Mouse (Mus musculus): ENCODE results near the gene Ptbp1.

Gene Ptbp1

DNA sequence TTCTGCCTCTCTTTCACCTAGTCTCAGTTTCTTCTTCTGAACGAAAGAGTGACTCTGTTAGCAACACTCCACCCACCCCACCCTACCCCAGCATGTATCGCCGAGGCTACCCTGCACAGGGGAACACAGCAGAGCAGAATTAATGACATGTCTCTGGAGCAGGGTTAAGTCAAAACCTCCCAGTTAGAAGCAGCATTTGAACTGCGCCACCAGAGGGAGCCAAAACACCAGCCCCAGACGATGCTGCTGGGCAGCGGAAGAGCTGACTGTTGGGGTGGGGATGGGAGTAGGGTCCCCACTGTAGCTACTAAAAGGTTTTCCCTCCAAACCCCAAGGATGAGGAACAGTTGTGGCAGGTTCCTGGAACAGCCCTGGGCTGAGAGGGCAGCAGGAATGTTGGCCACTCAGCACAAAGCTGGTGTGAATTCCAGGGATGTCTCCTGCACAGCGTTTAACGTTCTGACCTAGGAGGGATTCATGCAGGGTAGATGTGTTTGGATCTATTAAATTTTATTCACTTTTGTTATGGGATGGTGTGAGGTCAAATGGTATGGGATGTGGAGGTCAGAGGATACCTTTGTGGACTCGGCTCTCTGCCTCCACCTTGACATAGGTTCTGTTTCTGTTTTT, 19.3 kb upstream of the Ptbp1 start:
- peak; percentile 85 for DNase-seq (ENCODE audit: low read depth)

DNA sequence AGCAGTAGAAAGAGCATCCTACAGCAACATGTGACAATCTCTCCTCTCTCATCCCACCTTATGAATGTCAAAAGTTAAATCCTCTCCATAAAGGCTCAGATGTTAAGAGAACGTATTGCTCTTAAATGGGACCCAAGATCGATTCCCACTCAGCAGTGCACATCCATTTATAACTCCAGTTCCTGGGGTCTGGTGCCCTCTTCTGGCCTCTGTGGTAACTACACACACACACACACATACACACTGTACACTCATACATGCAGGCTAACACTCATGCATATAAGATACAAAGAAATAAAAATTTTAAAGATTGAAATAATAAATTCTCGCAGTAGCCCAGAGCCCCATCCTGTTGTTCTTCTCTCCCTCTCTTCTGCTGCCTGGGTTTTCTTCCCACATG, 17.3 kb upstream of the Ptbp1 start:
- DNase-seq (ENCODE audit: low read depth) = peak; percentile 45

DNA sequence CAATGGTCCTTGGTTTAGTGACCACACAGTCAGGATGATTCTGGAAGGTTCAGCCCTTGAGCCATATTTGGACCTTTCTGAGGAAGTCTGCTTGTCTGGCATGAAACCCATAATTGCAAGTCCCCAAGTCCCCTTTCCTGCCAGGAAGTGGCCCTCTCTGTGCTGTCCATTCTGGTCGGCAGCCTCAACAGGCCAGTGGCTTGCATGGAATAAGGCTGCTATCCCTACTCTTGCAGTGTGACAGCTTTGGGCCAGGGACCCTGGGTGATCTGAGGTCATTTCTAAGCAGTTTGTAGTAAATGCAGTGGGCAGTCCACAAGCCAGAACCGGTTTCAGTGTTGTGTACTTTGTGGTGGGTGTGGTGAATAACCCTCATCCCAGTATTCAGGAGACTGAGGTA, 16.1 kb upstream of the Ptbp1 start:
- DNase-seq (ENCODE audit: low read depth) = no peak

DNA sequence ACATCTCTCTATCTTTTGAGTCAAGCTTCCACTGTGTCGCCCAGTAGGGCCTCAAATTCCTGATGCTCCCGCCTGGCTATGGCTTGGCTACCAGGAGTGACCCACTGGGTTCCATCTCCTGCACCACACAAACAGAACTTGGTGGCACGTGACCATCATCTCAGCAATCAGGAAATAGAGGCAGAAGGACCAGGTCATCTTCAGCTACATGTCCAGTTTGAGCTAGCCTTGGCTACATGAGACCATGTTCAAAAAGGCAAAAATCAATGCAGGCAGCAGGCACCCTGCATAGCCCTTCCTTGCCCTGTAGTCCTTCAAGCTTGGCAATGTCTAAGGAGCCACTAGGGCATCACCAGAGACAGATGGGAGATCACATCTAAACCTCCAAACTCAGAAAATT, 14.1 kb upstream of the Ptbp1 start:
- DNase-seq (ENCODE audit: low read depth) = no peak

DNA sequence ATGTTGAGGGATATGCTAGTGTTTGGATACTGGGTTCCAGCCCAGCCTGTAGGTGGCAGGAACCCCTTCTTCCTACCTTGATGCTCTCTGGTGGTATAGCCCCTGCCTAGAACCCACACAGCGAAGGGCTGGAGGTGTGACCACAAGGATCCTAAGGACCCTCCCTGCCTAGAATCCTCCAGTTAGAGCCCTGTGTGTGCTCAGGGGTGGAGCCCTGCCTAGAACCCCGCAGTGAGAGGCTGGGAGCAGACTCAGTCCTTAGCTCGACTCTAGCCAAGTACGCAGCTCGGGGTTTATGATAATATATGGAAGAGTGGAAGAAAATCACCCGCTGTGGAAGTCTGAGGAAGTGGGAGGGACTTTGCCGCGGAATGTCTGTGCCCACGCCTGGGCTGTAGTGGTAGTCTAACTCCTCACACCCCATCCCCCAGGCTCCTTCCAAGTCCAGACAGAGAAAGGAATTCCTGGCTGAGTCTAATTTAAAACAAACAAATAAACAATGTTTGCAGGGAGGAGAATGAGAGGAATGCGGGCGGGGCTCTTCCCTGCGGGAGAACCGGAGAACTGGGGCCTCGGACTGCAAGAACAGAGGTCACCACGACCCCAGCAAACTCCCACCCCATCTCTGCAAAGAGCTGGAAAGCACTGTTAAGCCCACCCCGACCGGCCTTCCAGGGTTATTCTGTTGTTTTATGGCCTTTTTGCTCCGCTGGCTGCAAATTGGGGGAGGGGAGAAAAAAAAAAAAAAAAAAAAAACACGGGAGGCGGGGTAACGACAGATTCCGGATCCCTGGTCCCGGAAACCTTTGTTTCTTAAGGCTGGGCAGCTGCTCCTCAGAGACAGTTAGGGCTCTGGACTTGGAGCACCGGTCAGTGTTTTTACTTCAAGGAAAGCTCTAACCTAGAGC, 13.3 kb upstream of the Ptbp1 start:
- DNase-seq (ENCODE audit: low read depth) = no peak

DNA sequence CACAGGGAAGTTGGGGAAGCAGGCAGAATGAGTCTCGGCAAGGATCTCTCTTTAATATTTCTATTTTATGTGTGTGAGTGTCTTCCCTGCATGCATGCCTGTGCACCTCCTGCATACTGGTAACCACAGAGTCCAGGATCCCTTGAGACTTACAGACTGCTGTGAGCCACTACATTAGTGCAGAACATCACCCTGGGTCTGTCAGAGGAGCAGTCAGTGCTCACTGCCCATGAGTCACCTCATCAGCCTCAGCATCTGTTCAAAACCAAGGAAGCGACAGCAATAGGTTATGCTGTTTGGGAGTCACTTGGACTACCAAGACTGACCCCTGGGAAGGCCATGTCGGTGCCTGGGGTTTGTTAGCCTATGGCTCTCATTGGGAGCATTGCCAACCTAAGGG, 11.9 kb upstream of the Ptbp1 start:
- no peak for DNase-seq (ENCODE audit: low read depth)

DNA sequence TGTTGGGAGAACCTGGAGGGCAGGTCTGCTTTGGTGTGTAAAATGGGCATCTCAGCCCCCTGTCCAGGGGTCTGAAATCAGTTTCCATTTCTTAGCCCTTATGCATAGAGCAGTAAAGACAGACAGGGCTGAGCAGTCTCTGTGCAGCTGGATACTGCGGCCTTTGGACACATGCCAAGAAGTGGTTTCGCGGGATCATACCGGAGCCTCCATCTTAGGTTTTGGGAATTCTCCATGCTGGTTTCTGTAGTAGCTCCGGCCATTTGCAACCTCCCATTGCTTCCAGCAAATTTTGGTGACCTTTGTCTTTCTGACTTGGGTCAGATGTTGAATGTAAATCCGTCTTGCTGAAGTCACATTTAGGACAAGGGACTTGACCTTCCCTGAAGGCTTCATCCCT, 10.8 kb upstream of the Ptbp1 start:
- no peak for DNase-seq (ENCODE audit: low read depth)

DNA sequence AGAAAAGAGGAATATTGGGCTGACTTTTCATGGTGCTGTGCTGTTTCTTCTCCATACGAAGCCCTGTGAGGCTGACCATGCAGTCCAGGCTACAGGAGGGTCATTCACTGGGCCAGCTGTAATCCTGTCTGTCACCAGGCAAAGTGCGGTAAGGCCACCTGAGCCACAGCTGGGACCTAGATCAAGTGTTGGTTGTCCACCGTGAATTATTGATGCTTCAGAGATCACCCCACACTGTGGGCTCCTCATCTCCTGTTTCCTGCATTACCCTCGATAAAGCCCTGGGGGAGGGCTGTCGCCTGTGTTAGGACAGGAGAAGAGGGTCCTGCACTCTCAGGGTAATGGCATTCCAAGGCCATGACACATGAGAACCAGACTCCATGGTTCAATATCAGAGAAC, 7.7 kb upstream of the Ptbp1 start:
- DNase-seq (ENCODE audit: low read depth) = no peak

DNA sequence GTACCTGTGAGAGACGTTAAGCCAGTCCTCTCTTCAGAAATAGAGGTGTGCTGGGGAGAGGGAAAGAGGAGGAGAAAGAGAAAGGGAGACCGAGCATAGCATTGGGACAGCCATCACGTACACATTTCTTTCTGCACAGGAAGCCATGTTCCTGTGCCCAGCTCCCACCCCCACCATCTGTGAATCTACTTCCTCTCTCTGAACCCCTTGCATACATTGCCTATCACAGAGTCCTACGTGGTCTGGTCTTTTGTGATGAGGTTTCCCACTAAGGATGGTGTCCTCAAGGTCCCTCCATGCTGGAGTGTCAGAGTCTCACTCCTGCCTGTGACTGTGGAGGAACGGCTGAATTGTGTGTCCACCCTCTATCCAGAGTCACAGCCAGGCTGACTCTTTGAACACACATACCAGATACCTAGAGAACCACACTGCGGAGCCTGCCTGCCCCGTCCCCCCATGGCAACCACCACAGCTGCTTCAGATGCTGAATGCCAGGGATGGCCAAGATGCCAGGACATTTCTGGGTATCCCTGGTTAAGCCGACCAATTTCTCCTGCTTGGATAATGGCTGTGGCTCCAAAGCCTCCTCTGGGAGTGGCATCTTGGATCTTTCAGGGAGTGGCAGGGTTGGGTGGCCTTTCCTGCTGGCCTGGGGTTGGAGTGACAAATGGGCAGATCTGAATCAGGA, 4.1 kb upstream of the Ptbp1 start:
- DNase-seq (ENCODE audit: low read depth) = peak; percentile 55

DNA sequence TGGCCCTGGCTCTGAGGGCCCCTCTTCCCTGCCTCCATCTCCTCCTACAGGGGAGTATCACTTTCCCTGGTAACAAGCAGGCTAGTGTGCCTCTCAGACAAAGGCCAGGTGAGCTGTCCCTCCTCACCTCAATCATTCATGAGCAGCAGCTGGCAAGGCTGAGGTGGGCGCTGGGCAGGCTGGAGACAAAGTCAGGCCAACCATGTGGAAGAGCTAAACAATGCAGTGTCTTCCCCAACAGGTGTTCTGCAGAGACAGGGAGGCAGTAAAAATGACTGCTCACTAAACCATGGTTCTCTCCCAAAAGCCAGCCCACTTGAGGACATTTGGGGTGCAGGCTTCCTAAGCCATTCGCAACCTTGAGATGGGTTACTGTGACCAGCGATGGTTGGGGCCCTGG, 2.6 kb upstream of the Ptbp1 start:
- no peak for DNase-seq (ENCODE audit: low read depth)

DNA sequence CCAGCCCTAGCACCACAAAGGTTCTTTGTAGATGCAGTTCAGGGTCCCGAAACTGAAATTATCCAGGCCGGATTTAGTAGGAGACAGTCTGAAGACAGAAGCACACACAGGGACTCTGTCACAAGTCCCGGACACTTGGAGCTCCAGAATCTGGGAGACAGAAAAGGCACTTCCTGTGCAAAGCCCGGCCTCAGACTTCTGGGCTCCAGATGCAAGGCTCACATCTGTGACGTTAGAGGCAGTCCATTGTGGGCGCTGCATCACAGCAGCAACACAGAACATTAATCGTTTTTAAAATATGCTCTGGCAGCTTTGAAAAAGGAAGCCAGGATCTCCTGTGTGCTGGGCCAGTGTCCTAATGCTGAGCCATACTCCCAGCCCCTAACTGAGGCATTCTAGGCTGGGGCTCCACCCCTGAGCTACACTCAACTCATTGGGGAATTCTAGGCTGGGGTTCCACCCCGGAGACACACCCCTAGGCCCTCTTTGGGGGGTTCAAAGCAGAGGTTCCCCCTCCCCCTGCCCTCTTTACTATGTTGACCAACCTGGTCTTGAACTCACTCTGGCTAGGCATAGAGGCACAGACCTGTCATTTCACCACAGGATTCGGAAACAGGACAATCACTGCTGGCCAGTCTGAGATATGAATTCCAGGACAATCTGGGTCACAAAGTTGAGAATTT, 2.0 kb upstream of the Ptbp1 start:
- peak; percentile 64 for DNase-seq (ENCODE audit: low read depth)

DNA sequence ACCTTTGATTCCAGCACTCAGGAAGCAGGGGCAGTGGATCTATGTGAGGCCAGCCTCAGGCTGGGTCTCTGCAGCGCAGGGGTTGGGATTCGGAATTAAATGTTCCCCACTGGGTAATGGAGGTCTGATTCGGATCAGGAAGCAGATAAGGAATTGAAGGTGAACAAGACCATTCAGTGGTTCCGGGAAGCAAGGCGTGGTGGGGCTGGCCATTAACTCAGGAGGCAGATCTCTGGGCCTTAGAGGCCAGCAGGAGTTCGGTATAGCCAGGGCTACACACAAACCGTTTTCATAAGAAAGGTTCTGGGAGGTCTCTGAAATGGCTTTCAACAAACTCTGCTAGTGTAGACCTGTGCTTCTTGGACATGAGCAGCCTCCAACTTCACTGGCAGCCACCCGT, 1.4 kb upstream of the Ptbp1 start:
- DNase-seq (ENCODE audit: low read depth) = peak; percentile 43

DNA sequence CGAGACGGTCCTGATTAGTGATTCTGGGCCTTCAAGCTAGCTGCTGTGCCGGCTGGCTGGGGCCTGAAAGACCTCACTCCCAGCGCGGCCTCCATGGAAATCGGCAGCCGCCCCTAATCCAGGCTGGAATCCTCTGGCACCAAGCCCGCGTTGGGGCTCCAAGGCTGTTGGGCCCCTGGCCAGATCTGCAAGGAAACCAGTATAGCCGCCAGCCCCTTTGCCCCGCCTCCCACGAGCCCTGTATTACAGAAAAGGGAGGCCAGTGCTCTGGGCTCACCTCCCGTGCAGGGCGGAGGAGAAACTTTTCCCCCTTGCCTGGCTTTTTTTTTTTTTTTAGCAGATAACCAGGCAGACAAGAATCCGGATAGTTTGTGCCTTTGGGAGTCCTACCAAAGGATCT, 835 bp upstream of the Ptbp1 start:
- DNase-seq (ENCODE audit: low read depth) = peak; percentile 78

DNA sequence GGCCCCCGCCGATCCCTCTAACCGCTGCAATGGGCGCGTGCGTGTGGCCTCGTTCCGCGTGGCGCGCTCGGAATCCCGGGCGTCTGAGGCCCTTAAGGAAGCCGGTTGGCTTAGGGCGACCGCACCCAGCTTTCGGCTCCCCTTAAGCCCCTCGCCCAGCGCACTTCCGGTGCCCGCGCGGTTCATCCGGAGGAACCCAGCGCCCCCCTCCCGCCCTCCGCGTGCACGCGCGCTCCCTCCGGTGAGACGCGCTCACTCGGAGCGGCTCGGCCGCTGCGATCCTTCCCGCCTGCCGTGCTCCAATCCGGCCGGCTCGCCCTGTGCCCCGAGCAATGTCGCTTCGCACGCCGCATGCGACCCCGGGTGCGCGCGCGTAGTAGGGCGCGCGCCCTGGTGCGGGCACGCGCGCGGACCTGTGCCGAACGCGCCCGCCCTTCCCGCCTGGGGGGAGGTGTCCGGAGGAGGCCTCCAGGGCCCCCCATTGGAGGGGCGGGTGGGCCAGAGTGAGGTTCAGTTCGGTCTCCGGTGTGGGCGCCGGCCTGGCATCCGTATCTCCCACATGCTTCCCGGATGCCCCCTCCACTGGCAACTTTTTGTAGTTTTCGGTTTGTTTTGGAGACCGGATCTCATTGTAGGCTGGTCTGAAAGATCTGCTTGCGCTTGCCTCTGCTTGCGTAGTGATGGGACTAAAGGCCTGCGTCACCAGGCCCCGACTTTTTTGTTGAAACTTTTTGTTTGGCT, 744 bp downstream of the Ptbp1 start:
- peak; percentile 88 for DNase-seq (ENCODE audit: low read depth)

DNA sequence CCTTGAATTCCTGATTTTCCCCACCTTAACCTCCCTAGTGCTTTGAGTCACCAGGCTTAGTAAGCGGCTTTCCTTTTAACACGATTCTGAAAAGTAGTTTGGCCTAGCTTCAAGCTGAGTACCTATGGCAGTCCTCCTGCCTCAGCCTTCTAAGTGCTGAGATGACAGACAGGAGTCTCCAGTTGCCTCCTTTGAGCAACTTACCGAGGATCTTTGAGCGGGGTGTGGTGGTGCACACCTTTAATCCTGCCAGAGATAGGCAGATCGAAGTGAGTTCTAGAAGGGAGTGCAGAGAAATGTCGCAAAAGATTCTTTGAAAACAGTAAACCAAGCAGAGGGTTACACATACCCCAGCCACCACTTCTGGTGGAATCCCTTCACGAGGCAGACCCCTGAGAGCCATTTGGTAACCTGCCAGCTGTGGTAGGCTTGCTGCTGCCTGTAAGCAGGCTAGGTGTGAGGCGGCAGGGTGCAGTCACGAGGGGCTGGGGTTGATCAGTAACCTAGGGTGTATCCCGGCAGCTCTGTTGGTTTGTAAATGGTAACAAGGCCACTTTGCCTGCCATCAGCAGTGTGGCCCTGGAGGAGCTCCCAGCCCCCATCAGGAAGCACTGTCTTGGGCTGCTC, 1.4 kb downstream of the Ptbp1 start:
- peak; percentile 60 for DNase-seq (ENCODE audit: low read depth)

DNA sequence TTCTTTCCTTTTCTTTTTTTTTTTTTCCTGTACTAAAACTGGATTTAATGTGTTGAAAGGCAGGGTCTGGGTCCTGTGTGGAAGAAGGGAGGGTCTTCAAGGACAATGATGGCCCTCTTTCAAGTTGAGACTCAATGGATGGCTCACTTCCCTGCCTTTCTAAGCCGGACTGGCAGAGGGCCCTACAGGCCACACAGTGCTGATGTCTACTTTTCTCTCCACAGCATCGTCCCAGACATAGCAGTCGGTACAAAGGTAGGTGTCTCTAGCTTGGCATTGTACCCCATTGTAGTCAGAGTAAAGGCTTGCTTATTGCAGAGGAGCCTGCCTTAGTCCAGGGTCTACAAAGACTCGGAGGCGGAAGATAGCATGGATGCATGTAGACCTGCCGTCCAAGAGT, 2.1 kb downstream of the Ptbp1 start:
- peak; percentile 45 for DNase-seq (ENCODE audit: low read depth)

DNA sequence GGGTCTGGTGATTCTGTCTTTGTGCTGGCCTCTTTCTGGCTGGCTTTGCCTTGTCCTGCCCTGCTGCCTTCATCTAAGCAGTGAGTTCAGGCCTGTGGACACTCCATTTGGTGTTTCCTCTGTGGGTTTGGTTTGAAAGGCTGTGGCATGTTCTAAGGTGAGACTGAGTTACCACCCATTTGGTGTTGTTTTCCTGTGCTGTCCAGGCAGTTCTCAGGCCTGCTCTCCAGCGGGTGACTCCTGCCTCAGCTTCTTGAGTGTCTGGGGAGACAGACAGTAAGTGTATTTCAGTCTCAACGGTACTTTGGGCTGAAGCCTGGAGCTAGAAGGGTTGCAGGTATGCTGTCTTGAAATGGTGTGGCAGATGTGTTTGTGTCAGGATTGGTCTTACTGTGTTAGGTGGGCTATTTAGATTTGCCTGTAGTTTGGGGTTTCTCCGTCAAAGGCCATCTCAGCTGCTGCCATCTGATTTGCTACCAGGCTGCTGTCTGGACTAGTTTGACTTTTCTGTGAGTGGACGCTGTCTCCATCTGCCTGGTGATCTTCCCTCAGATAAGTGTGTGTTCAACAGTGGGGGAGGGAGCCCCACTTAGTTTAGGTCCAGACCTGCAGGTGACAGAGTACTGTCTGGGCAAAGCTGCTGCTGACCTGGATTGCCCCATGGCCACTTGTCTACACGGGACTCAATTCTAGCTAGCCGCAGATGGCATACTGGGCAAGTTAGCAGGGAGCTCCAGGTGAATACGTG, 2.7 kb downstream of the Ptbp1 start:
- peak; percentile 47 for DNase-seq (ENCODE audit: low read depth)

DNA sequence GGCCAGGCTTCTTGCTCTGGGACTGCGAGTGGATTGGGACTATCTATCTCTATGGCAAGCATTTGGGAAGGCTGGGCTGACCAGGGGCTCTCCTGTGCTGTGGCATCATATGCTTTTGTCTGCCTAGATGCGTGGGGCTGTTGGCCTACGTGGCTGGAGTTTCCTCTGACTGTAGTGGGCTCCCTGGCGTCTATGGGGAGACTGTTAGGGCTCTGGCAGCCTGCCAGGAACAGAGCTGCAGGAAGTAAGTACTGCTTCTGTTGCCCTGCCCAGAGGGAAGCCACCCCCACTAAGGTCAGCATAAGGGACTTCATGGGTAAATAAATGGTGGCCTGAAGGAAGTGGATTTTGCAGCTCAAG, 3.2 kb downstream of the Ptbp1 start:
- peak; percentile 83 for DNase-seq (ENCODE audit: low read depth)

DNA sequence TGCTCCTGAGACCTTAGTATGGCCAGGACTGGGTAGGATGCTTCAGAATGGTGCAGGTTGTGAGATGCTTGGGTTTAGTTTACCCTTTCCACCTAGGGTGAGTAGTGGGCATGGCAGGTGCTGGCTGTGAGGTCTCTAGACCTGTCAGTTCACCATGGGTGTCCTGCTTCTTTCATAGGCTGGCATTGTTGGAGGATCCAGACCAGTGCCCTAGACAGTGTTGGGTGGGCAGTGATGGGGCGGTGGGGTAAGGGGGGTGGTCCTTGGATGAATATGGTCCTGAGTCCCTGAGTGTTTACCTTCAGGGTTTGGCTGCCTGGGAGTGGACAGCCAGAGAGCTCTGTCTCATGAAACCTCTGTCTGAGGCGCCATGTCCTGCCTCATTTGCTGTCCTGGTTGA, 3.7 kb downstream of the Ptbp1 start:
- no peak for DNase-seq (ENCODE audit: low read depth)

DNA sequence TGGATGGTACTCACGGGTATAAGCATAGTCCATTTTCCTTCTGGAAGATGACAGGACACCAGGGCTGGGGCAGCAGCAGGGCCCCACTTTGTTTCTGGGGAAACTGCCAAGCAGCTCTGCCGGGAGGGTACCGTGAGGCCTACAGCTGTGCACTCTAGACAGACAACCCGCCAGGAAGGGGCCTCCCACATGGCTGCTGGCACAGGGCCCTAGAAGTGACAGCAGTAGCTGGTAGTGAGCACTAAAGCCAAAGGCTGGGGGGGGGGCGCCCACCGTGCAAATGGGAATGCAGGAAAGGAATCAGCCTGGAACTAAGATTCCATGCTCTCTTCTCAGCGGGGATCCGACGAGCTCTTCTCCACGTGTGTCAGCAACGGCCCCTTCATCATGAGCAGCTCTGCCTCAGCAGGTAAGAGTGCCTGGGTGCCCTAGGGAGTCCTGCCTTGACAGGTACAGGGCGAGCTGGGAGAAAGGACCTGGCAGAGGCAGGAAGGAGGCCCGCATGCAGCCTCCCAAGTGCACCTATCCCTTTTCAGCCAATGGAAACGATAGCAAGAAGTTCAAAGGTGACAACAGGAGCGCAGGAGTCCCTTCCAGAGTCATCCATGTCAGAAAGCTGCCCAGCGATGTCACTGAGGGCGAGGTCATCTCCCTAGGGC, 4.3 kb downstream of the Ptbp1 start:
- no peak for DNase-seq (ENCODE audit: low read depth)
